Mouse (Mus musculus): ENCODE data around the gene Kcnh2.

Kcnh2 gene

DNA sequence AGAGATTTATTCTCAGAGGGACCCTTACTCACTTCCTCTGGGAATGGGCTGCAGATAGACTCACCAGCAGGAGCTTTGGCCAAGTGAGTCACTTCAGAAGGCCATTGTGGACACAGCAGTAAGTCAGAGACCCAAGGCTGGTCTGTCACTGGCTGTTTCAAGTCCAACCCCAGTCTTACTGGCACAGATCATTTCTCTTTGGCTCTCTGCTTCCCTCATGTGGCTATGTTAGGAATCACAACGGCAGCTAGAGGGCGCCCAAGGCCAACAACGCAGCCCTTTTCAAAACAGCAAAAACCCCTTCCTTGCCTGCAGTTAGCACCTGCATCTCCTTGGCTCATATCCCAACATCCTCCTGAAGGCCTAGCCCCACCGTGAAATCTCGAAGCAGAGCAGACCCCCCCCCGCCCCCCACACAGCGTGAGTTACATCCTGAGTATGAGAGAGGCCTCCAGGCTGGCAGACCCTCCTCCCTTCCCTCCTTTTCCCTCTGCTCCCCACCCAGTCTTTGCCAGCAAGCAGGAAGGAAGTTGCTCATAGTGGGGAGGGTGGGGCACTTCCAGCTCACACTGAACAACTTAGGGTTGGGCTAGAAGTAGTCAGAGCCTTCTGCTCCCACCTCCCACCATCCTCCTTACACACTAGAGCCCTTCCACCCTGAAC lies 9.5 kb upstream of the Kcnh2 start:
- peak; percentile 98 for TF ChIP-seq CTCF (conservative IDR thresholded peaks at IDR 0.05; ENCODE audit: low read length)
- no peak for TF ChIP-seq NANOG (IDR thresholded peaks at IDR 0.05; ENCODE audit: borderline replicate concordance, low read length)
- TF ChIP-seq POU5F1 (IDR thresholded peaks at IDR 0.05; ENCODE audit: borderline replicate concordance, low read length): no peak
- Histone ChIP-seq H3K36me3 (ENCODE audit: insufficient read depth, low read length) (no peaks in the 10 kb centered on the region), H3K4me3 (replicated peaks; ENCODE audit: low read length) (peak overlapping the region; percentile 55), H3K9me3 (ENCODE audit: low read length) (no peaks in the 10 kb centered on the region), H3K4me1 (replicated peaks; ENCODE audit: low read depth, low read length) (peaks cover 60% of the 10 kb centered on the region), H3K27me3 (ENCODE audit: insufficient read depth, low read length) (peaks cover 14% of the 10 kb centered on the region)

GRCm38 (mm10) chr5:24357461-24357860 lies 6.1 kb upstream of the Kcnh2 start:
- TF ChIP-seq NANOG (IDR thresholded peaks at IDR 0.05; ENCODE audit: borderline replicate concordance, low read length) (no peak), CTCF (conservative IDR thresholded peaks at IDR 0.05; ENCODE audit: low read length) (peak; percentile 10; the same call in 1 of the 2 replicates)
- no peaks in the 10 kb centered on the region for H3K36me3 ChIP-seq (ENCODE audit: insufficient read depth, low read length)
- H3K9me3 ChIP-seq (ENCODE audit: low read length): no peaks in the 10 kb centered on the region
- H3K27me3 ChIP-seq (ENCODE audit: insufficient read depth, low read length): peaks cover 26% of the 10 kb centered on the region
- no peak overlapping the region for H3K4me3 ChIP-seq (replicated peaks; ENCODE audit: low read length)
- H3K4me1 ChIP-seq (replicated peaks; ENCODE audit: low read depth, low read length): peaks cover 41% of the 10 kb centered on the region

DNA sequence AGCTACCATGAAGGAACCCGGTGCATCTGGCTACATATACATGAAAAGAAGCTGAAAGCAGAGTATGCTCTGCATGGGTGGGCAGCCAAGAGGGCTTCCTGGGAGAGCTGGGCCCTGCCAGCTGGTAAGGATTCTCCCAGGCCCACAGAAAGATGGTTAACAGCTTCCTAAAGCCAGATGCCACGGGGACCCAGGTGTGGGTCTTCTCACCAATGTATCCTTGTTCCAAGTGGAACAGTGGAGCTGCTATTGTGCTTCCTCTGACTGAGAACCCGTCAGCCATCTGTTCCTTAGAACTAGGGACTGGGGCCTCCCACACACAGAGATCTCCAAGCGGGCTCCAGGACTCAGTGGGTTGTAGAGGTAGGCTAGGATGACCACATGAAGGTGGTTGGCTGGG lies 5.4 kb upstream of the Kcnh2 start:
- TF ChIP-seq CTCF (conservative IDR thresholded peaks at IDR 0.05; ENCODE audit: low read length) (no peak), NANOG (IDR thresholded peaks at IDR 0.05; ENCODE audit: borderline replicate concordance, low read length) (no peak), POU5F1 (IDR thresholded peaks at IDR 0.05; ENCODE audit: borderline replicate concordance, low read length) (no peak)

GRCm38 (mm10) chr5:24353327-24353726 lies 1.9 kb upstream of the Kcnh2 start:
- TF ChIP-seq POU5F1 (IDR thresholded peaks at IDR 0.05; ENCODE audit: borderline replicate concordance, low read length) (no peak), CTCF (conservative IDR thresholded peaks at IDR 0.05; ENCODE audit: low read length) (no peak), NANOG (IDR thresholded peaks at IDR 0.05; ENCODE audit: borderline replicate concordance, low read length) (no peak)

More for the DNA sequence above, 5.4 kb upstream of the Kcnh2 start:
- peaks cover 27% of the 10 kb centered on the region for H3K27me3 ChIP-seq (ENCODE audit: insufficient read depth, low read length)
- no peak overlapping the region for H3K4me3 ChIP-seq (replicated peaks; ENCODE audit: low read length)
- H3K36me3 ChIP-seq (ENCODE audit: insufficient read depth, low read length): no peaks in the 10 kb centered on the region
- peaks cover 41% of the 10 kb centered on the region for H3K4me1 ChIP-seq (replicated peaks; ENCODE audit: low read depth, low read length)
- H3K9me3 ChIP-seq (ENCODE audit: low read length): no peaks in the 10 kb centered on the region

GRCm38 (mm10) chr5:24352251-24352859 lies 951 bp upstream of the Kcnh2 start:
- Histone ChIP-seq H3K9me3 (ENCODE audit: low read length) (no peaks in the 10 kb centered on the region), H3K36me3 (ENCODE audit: insufficient read depth, low read length) (no peaks in the 10 kb centered on the region), H3K4me1 (replicated peaks; ENCODE audit: low read depth, low read length) (peaks cover 54% of the 10 kb centered on the region), H3K4me3 (replicated peaks; ENCODE audit: low read length) (peak overlapping the region; percentile 84), H3K27me3 (ENCODE audit: insufficient read depth, low read length) (peaks cover 51% of the 10 kb centered on the region)
- TF ChIP-seq NANOG (IDR thresholded peaks at IDR 0.05; ENCODE audit: borderline replicate concordance, low read length) (no peak), CTCF (conservative IDR thresholded peaks at IDR 0.05; ENCODE audit: low read length) (no peak), POU5F1 (IDR thresholded peaks at IDR 0.05; ENCODE audit: borderline replicate concordance, low read length) (no peak)

More at GRCm38 (mm10) chr5:24353327-24353726, 1.9 kb upstream of the Kcnh2 start:
- H3K4me3 ChIP-seq (replicated peaks; ENCODE audit: low read length): peak overlapping the region; percentile 84
- peaks cover 47% of the 10 kb centered on the region for H3K4me1 ChIP-seq (replicated peaks; ENCODE audit: low read depth, low read length)
- H3K9me3 ChIP-seq (ENCODE audit: low read length): no peaks in the 10 kb centered on the region
- H3K27me3 ChIP-seq (ENCODE audit: insufficient read depth, low read length): peaks cover 51% of the 10 kb centered on the region
- no peaks in the 10 kb centered on the region for H3K36me3 ChIP-seq (ENCODE audit: insufficient read depth, low read length)

- Histone ChIP-seq H3K4me3 (replicated peaks; ENCODE audit: low read length) (peak overlapping the region; percentile 84), H3K27me3 (ENCODE audit: insufficient read depth, low read length) (peaks cover 51% of the 10 kb centered on the region), H3K36me3 (ENCODE audit: insufficient read depth, low read length) (no peaks in the 10 kb centered on the region), H3K4me1 (replicated peaks; ENCODE audit: low read depth, low read length) (peaks cover 60% of the 10 kb centered on the region), H3K9me3 (ENCODE audit: low read length) (no peaks in the 10 kb centered on the region)
- TF ChIP-seq POU5F1 (IDR thresholded peaks at IDR 0.05; ENCODE audit: borderline replicate concordance, low read length) (no peak), CTCF (conservative IDR thresholded peaks at IDR 0.05; ENCODE audit: low read length) (no peak), NANOG (IDR thresholded peaks at IDR 0.05; ENCODE audit: borderline replicate concordance, low read length) (no peak)
Measured at GRCm38 (mm10) chr5:24351701-24352171, 332 bp upstream of the Kcnh2 start.

- no peaks in the 10 kb centered on the region for H3K9me3 ChIP-seq (ENCODE audit: low read length)
- H3K4me3 ChIP-seq (replicated peaks; ENCODE audit: low read length): peak overlapping the region; percentile 84
- H3K4me1 ChIP-seq (replicated peaks; ENCODE audit: low read depth, low read length): peaks cover 63% of the 10 kb centered on the region
- 0 out of 2 replicates have a peak, but pooled peaks cover 4% of the 10 kb centered on the region for H3K36me3 ChIP-seq (ENCODE audit: insufficient read depth, low read length)
- TF ChIP-seq POU5F1 (IDR thresholded peaks at IDR 0.05; ENCODE audit: borderline replicate concordance, low read length) (no peak), CTCF (conservative IDR thresholded peaks at IDR 0.05; ENCODE audit: low read length) (no peak), NANOG (IDR thresholded peaks at IDR 0.05; ENCODE audit: borderline replicate concordance, low read length) (no peak)
- peaks cover 51% of the 10 kb centered on the region for H3K27me3 ChIP-seq (ENCODE audit: insufficient read depth, low read length)
Measured at GRCm38 (mm10) chr5:24350531-24351250, 713 bp downstream of the Kcnh2 start.

DNA sequence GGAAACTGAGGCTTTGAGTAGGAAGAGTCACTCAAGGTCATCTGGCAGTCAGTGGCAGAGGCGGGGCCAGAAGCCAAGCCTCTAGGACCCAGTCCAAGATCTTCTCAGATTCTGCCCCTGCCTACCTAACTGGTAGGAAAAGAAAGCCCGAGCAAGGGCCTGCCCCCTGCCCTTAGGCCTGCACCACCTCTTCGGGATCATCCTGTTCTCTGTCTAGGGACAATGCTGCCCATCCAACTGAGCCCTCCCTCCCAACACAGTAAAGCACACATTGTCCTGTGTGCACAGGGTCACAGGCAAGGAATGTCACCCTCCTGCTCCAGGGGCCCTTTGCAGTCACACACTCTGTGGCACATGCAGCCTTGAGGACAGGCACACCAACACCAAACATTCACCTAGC lies 1.3 kb downstream of the Kcnh2 start:
- TF ChIP-seq CTCF (conservative IDR thresholded peaks at IDR 0.05; ENCODE audit: low read length) (no peak), POU5F1 (IDR thresholded peaks at IDR 0.05; ENCODE audit: borderline replicate concordance, low read length) (no peak)
- Histone ChIP-seq H3K27me3 (ENCODE audit: insufficient read depth, low read length) (peaks cover 50% of the 10 kb centered on the region), H3K4me1 (replicated peaks; ENCODE audit: low read depth, low read length) (peaks cover 69% of the 10 kb centered on the region), H3K36me3 (ENCODE audit: insufficient read depth, low read length) (0 out of 2 replicates have a peak, but pooled peaks cover 4% of the 10 kb centered on the region), H3K4me3 (replicated peaks; ENCODE audit: low read length) (peak overlapping the region; percentile 84), H3K9me3 (ENCODE audit: low read length) (no peaks in the 10 kb centered on the region)

Measured in E14TG2a.4 (cell line).